Mouse (Mus musculus) C2C12 (cell line): ENCODE data around the gene Ly75.

Source experiments
- CEBPB ChIP-seq: IDR thresholded peaks from one replicate; pipeline ENCODE4 v1.6.1; 2011; ENCODE audit warnings: low read depth, mild to moderate bottlenecking, control low read depth, moderate library complexity
- CTCF ChIP-seq: IDR thresholded peaks from one replicate; pipeline ENCODE4 v1.5.1; 2011; ENCODE audit not compliant: control insufficient read depth, insufficient read depth, insufficient read length
- MYOG ChIP-seq: IDR thresholded peaks from one replicate; pipeline ENCODE4 v1.6.1; 2011; ENCODE audit not compliant: control insufficient read depth, insufficient read length; ENCODE audit errors: extremely low read depth

- no peak for TF ChIP-seq CTCF
- TF ChIP-seq CEBPB, result no peak
- no peak for TF ChIP-seq MYOG
These were observed 56.2 kb downstream of the Ly75 start for GRCm38 (mm10) chr2:60326948-60327347.
